Comparison of ENCODE assay signal across 9 mouse cellular contexts in genomic region chr5:34271743-34272142, GRCm38 (mm10). TPM values are rescaled to one million over a fixed set of nuclear protein-coding genes. Genes with fewer than 3 reads are reported as not detected.
A peak's percentile ranks its signal among the peaks of the same experiment; 100 is the strongest.
DNase-seq lines count a peak whose midpoint lies in the region; ATAC-seq and TF ChIP-seq lines count a peak whose summit lies in the region.
"Had no signal": no experiment of that assay in that cellular context is flagged by ENCODE, and none has a peak within 500 bp of the region (broad histone marks: within the 10 kb centered on the region; RNA-seq: fewer than 3 reads in every experiment).

No protein-coding gene starts in this region.

- peak; percentile 96 for TF ChIP-seq CTCF in E14TG2a.4 (conservative IDR thresholded peaks at IDR 0.05; ENCODE audit: low read length)
- TF ChIP-seq CTCF in small intestine, adult 2 months (IDR thresholded peaks at IDR 0.05; ENCODE audit: extremely low read depth, insufficient read length, insufficient replicate concordance, low read depth, low read length), result peak; percentile 57; the same call in 1 of the 2 replicates

- H3K9ac ChIP-seq in intestine, embryonic 14.5 days (ENCODE audit: low read length), result no peak overlapping the region
- no peak overlapping the region for H3K9ac ChIP-seq in intestine, embryonic 15.5 days

- no peak for ATAC-seq in intestine, embryonic 14.5 days (replicated peaks; ENCODE audit: low FRiP score, low TSS enrichment, low read depth)
- ATAC-seq in intestine, embryonic 15.5 days, result no peak

- no peaks in the 10 kb centered on the region for H3K27me3 ChIP-seq in intestine, embryonic 14.5 days (replicated peaks; ENCODE audit: control insufficient read depth, insufficient read depth, low read length)
- H3K27me3 ChIP-seq in intestine, embryonic 15.5 days (replicated peaks), result no peaks in the 10 kb centered on the region
- no peaks in the 10 kb centered on the region for H3K27me3 ChIP-seq in E14TG2a.4 (ENCODE audit: insufficient read depth, low read length)
- no peaks in the 10 kb centered on the region for H3K27me3 ChIP-seq in small intestine, adult 2 months (ENCODE audit: control insufficient read depth, insufficient read depth, low read length)

- no peak overlapping the region for H3K4me3 ChIP-seq in intestine, embryonic 14.5 days (ENCODE audit: low read depth, low read length)
- H3K4me3 ChIP-seq in intestine, embryonic 15.5 days (replicated peaks), result no peak overlapping the region
- no peak overlapping the region for H3K4me3 ChIP-seq in E14TG2a.4 (replicated peaks; ENCODE audit: low read length)
- no peak overlapping the region for H3K4me3 ChIP-seq in small intestine, adult 2 months (ENCODE audit: low read depth, low read length)

- no peaks in the 10 kb centered on the region for H3K36me3 ChIP-seq in intestine, embryonic 14.5 days (ENCODE audit: control insufficient read depth, insufficient read depth, low read length)
- no peaks in the 10 kb centered on the region for H3K36me3 ChIP-seq in intestine, embryonic 15.5 days
- H3K36me3 ChIP-seq in E14TG2a.4 (ENCODE audit: insufficient read depth, low read length), result peaks cover 6% of the 10 kb centered on the region; the same call in 1 of the 2 replicates
- H3K36me3 ChIP-seq in small intestine, adult 2 months (ENCODE audit: control insufficient read depth, insufficient read depth, low read length), result no peaks in the 10 kb centered on the region

- WGBS in intestine, embryonic 14.5 days, result 36% methylated on average over 4 of the region's 4 CpGs
- whole genome bisulfite sequencing in intestine, embryonic 15.5 days, result 30% methylated on average over 4 of the region's 4 CpGs
- WGBS in small intestine, adult 2 months, result 34% methylated on average over 4 of the region's 4 CpGs

- no peaks in the 10 kb centered on the region for H3K9me3 ChIP-seq in intestine, embryonic 14.5 days (ENCODE audit: control insufficient read depth, low read length)
- no peaks in the 10 kb centered on the region for H3K9me3 ChIP-seq in intestine, embryonic 15.5 days
- H3K9me3 ChIP-seq in E14TG2a.4 (ENCODE audit: low read length), result no peaks in the 10 kb centered on the region

- H3K27ac ChIP-seq in intestine, embryonic 14.5 days (ENCODE audit: low read depth), result no peak overlapping the region
- H3K27ac ChIP-seq in intestine, embryonic 15.5 days, result no peak overlapping the region
- no peak overlapping the region for H3K27ac ChIP-seq in small intestine, adult 2 months (ENCODE audit: insufficient read depth, low read depth, low read length)
- H3K27ac ChIP-seq: macrophage had no signal

- H3K4me2 ChIP-seq in intestine, embryonic 14.5 days (ENCODE audit: low read length), result no peak overlapping the region
- H3K4me2 ChIP-seq in intestine, embryonic 15.5 days (replicated peaks), result no peak overlapping the region

- TF ChIP-seq POLR2A in small intestine, adult 2 months (IDR thresholded peaks at IDR 0.05; ENCODE audit: low read depth, low read length), result no peak

- DNase-seq in intestine, embryonic 14.5 days (ENCODE audit: low spot score), result peak; percentile 68
- peak; percentile 60 for DNase-seq in adrenal gland, postnatal 14 days
- DNase-seq in kidney, postnatal 36 days, result peak; percentile 21 to 68
- DNase-seq in gastrocnemius, postnatal 25 days, result no peak
- DNase-seq in gastrocnemius, adult 8-10 months (ENCODE audit: low spot score in 2 of 2), result no peak

- H3K4me1 ChIP-seq in intestine, embryonic 14.5 days (replicated peaks; ENCODE audit: control insufficient read depth, insufficient read depth, low read length), result no peaks in the 10 kb centered on the region
- H3K4me1 ChIP-seq in intestine, embryonic 15.5 days (replicated peaks), result no peaks in the 10 kb centered on the region
- H3K4me1 ChIP-seq in E14TG2a.4 (replicated peaks; ENCODE audit: low read depth, low read length), result peaks cover 43% of the 10 kb centered on the region
- no peaks in the 10 kb centered on the region for H3K4me1 ChIP-seq in small intestine, adult 2 months (ENCODE audit: control insufficient read depth, insufficient read depth, insufficient read length, low read length)

RNA-seq across cellular contexts. Expression of gene Zfyve28, which starts 16.5 kb away (rescaled TPM):
- polyA plus RNA-seq in intestine, embryonic 14.5 days (2014; fragmentation: Nextera tagmentation; extraction: Ambion mirVana), result 0.27 and 0.55 TPM in 2 replicates
- polyA plus RNA-seq in intestine, embryonic 15.5 days (2015; fragmentation: Nextera tagmentation; extraction: Ambion mirVana), result 0.47 and 0.65 TPM in 2 replicates
- total RNA-seq in adrenal gland, postnatal 14 days (2021), result 0.44 and 1.6 TPM in 2 replicates
- polyA plus RNA-seq in small intestine, adult 2 months (2012; rRNA removed), result 1.5 and 1.7 TPM in 2 replicates
- under 1 TPM; 0.20 to 0.48 TPM for total RNA-seq in gastrocnemius, postnatal 25 days (2021)
- 1 to 10 TPM in 1 of 4 experiments, under 1 TPM in 3; 0.35 to 1.3 (median 0.68) TPM for total RNA-seq in gastrocnemius, adult 8-10 months (2022)

RNA-seq across cellular contexts. Expression of gene Cfap99, which starts 16.7 kb away (rescaled TPM):
- not detected in 2 replicates for polyA plus RNA-seq in intestine, embryonic 14.5 days (2014; fragmentation: Nextera tagmentation; extraction: Ambion mirVana)
- not detected in 2 replicates for polyA plus RNA-seq in intestine, embryonic 15.5 days (2015; fragmentation: Nextera tagmentation; extraction: Ambion mirVana)
- total RNA-seq in adrenal gland, postnatal 14 days (2021), result not detected in 2 replicates
- 0.04 TPM in 1 of 2 replicates, not detected in the other for polyA plus RNA-seq in small intestine, adult 2 months (2012; rRNA removed)
- not detected for total RNA-seq in gastrocnemius, postnatal 25 days (2021)
- total RNA-seq in gastrocnemius, adult 8-10 months (2022), result not detected
- polyA plus RNA-seq: macrophage had no signal

Comparison
In these comparisons a context has a peak if more than half of its experiments do, and no peak if none do; other contexts are left out.
1. DNase-seq: peak in intestine, embryonic 14.5 days (single experiment), adrenal gland, postnatal 14 days (single experiment) and kidney, postnatal 36 days (2 of 2); none in gastrocnemius, postnatal 25 days (single experiment) and gastrocnemius, adult 8-10 months (0 of 2).